Mouse (Mus musculus) NIH3T3 (cell line): ENCODE measurements around the gene Xntrpc.
"Not testable (repeated sequence)": the region's sequence is repeated elsewhere in the genome, so short reads cannot be mapped to it uniquely, and the experiment has no call there.

ENCODE experiments used
- DNase-seq: peaks from one replicate; pipeline ENCODE4 v3.0.0-alpha.2; 2012; ENCODE audit warnings: low read depth

Xntrpc gene

GRCm38 (mm10) chr7:102065046-102065891 is at the start of gene Xntrpc, which contains the start of the genes Rnf121 and Xndc1:
Gene Xntrpc (plus strand): TSS chr7:102065713.
Gene Rnf121 (minus strand): TSS chr7:102065469.
Gene Xndc1 (plus strand): TSS chr7:102065511.
- peak; percentile 89 for DNase-seq

GRCm38 (mm10) chr7:102016936-102017335 is 48.6 kb upstream of the Xntrpc start:
- DNase-seq: no peak

- DNase-seq: peak; percentile 44
Observed at GRCm38 (mm10) chr7:102017452-102017851, 48.1 kb upstream of the Xntrpc start.

GRCm38 (mm10) chr7:102018034-102018433 is 47.5 kb upstream of the Xntrpc start:
- no peak for DNase-seq

- DNase-seq: no peak
Observed at GRCm38 (mm10) chr7:102018590-102018989, 46.9 kb upstream of the Xntrpc start, which contains the start of gene Il18bp. Gene Il18bp (minus strand): TSS chr7:102018690.

- peak; percentile 13 for DNase-seq
Observed at GRCm38 (mm10) chr7:102019362-102019761, 46.2 kb upstream of the Xntrpc start.

- DNase-seq: not testable (repeated sequence)
Observed at GRCm38 (mm10) chr7:102020934-102021333, 44.6 kb upstream of the Xntrpc start.

- DNase-seq: no peak
Observed at GRCm38 (mm10) chr7:102023821-102024220, 41.7 kb upstream of the Xntrpc start.

GRCm38 (mm10) chr7:102025187-102026119 is 40.1 kb upstream of the Xntrpc start:
- peak; percentile 22 for DNase-seq

GRCm38 (mm10) chr7:102034904-102035303 is 30.6 kb upstream of the Xntrpc start:
- DNase-seq: peak; percentile 37

GRCm38 (mm10) chr7:102035534-102035933 is 30.0 kb upstream of the Xntrpc start:
- no peak for DNase-seq

- no peak for DNase-seq
Observed at GRCm38 (mm10) chr7:102037318-102037717, 28.2 kb upstream of the Xntrpc start.

- DNase-seq: no peak
Observed at GRCm38 (mm10) chr7:102042314-102042713, 23.2 kb upstream of the Xntrpc start.

GRCm38 (mm10) chr7:102048524-102048923 is 17.0 kb upstream of the Xntrpc start:
- peak; percentile 9 for DNase-seq

- no peak for DNase-seq
Observed at GRCm38 (mm10) chr7:102061353-102061752, 4.2 kb upstream of the Xntrpc start.

- no peak for DNase-seq
Observed at GRCm38 (mm10) chr7:102062203-102062602, 3.3 kb upstream of the Xntrpc start.

GRCm38 (mm10) chr7:102063891-102064290 is 1.6 kb upstream of the Xntrpc start:
- DNase-seq: no peak

GRCm38 (mm10) chr7:102064655-102065045 is 863 bp upstream of the Xntrpc start:
- DNase-seq: no peak

GRCm38 (mm10) chr7:102066363-102066762 is 850 bp downstream of the Xntrpc start:
- no peak for DNase-seq

- peak; percentile 68 for DNase-seq
Observed at GRCm38 (mm10) chr7:102076714-102077296, 11.3 kb downstream of the Xntrpc start.

GRCm38 (mm10) chr7:102078517-102078916 is 13.0 kb downstream of the Xntrpc start:
- DNase-seq: peak; percentile 75

GRCm38 (mm10) chr7:102080311-102080710 is 14.8 kb downstream of the Xntrpc start:
- no peak for DNase-seq
